Mouse (Mus musculus): ENCODE results near the gene Tmx1. TPM values are rescaled to one million over a fixed set of nuclear protein-coding genes. Genes with fewer than 3 reads are reported as not detected.

Gene Tmx1
- polyA plus RNA-seq, 1 experiment from 2014 or later = 66.8 TPM

DNA sequence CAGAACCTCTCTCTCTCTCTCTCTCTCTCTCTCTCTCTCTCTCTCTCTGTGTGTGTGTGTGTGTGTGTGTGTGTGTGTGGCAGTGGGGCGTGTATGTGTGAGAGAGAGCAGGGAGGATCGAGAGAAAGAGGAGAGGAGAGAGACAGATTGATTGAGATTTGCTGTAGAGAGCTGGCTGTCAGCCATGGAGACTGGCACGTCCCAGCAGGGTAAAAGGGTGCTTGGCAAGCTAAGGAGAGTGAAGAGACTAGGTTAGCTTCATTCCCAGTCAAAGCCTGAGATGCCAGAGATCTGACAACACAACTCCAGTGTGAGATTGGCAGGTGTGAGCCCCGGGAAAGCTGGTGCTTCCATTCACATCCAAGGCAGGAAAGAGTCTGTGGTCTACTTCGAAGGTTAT is 21.5 kb upstream of the Tmx1 start:
- DNase-seq (ENCODE audit: low read depth, low spot score) (no peak), ATAC-seq (no peak)
- H3K27me3 ChIP-seq = peaks cover 10% of the 10 kb centered on the region
- no peak for TF ChIP-seq CTCF (IDR thresholded peaks at IDR 0.05)
- in situ Hi-C loops (cut with MboI; ENCODE audit: low pct_unique_long_range_greater_than_20kb) = loop anchor here (5.0 to 25.0 kb wide), 2 partner anchors 509 to 694 kb away; no protein-coding TSS in a partner anchor
- POLR2A ChIA-PET = no interaction called here
- CTCF ChIA-PET = no interaction called here

- DNase-seq (ENCODE audit: low read depth, low spot score) (no peak), ATAC-seq (no peak)
- in situ Hi-C loops (cut with MboI; ENCODE audit: low pct_unique_long_range_greater_than_20kb) = loop anchor here (25.0 kb wide), 1 partner anchor 713 kb away; no protein-coding TSS in a partner anchor
- ChIA-PET POLR2A (no interaction called here), CTCF (no interaction called here)
- no peaks in the 10 kb centered on the region for H3K27me3 ChIP-seq
- no peak for TF ChIP-seq CTCF (IDR thresholded peaks at IDR 0.05)
Observed at GRCm38 (mm10) chr12:70449961-70450360, 2.9 kb upstream of the Tmx1 start.

DNA sequence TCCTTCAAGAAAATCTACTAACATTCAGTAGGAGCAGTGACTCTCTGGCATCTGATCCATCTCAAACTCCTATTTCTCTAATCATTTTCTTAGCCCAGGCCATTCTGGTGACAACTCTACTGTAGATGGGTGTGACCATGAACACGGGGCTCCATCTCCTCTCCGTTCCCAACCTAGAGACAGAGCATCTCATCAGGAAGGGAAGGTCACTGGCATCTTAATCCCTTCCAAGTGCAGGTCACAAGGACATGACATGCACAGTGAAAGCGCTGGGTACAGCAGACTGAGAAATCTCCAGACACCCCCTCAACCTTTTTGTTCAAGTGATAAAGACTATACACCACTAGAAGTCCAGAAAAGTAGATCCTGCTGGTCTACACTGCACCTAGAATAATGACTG is 1.4 kb upstream of the Tmx1 start:
- ChIA-PET CTCF (no interaction called here), POLR2A (no interaction called here)
- TF ChIP-seq CTCF (IDR thresholded peaks at IDR 0.05) = no peak
- no peak for DNase-seq (ENCODE audit: low read depth, low spot score)
- ATAC-seq = no peak
- no peaks in the 10 kb centered on the region for H3K27me3 ChIP-seq
- in situ Hi-C loops (cut with MboI; ENCODE audit: low pct_unique_long_range_greater_than_20kb) = no loop called here

DNA sequence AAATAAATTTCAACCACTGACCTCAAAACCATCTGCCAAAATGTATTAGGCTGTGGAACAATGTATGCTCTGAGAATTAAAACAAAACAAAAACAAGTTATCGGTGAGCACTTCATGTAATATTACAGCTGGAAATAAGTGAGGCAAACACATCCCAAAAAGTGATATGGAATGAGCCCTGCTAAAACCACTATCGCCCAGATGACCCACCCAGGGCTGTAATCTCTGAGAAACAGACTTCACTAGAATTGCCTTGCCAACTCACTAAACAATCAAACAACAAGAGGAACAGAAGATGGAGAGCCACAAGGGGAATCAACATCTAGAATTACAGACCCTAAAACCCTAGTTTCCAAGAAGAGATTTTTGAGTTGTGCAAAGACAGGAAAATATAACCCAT is 752 bp upstream of the Tmx1 start:
- no peaks in the 10 kb centered on the region for H3K27me3 ChIP-seq
- ChIA-PET CTCF (no interaction called here), POLR2A (no interaction called here)
- DNase-seq (ENCODE audit: low read depth, low spot score) (no peak), ATAC-seq (no peak)
- in situ Hi-C loops (cut with MboI; ENCODE audit: low pct_unique_long_range_greater_than_20kb) = no loop called here
- TF ChIP-seq CTCF (IDR thresholded peaks at IDR 0.05) = no peak

GRCm38 (mm10) chr12:70455226-70455625 is 2.3 kb downstream of the Tmx1 start:
- ChIA-PET CTCF (no interaction called here), POLR2A (interaction anchor here (0.7 kb wide), 3 partner anchors 241 to 488 kb away, joined by 3 to 7 read pairs (median 5); no protein-coding TSS in a partner anchor)
- no peaks in the 10 kb centered on the region for H3K27me3 ChIP-seq
- in situ Hi-C loops (cut with MboI; ENCODE audit: low pct_unique_long_range_greater_than_20kb) = no loop called here
- no peak for TF ChIP-seq CTCF (IDR thresholded peaks at IDR 0.05)
- no peak for DNase-seq (ENCODE audit: low read depth, low spot score)
- ATAC-seq = no peak

- no peaks in the 10 kb centered on the region for H3K27me3 ChIP-seq
- DNase-seq (ENCODE audit: low read depth, low spot score) (no peak), ATAC-seq (no peak)
- in situ Hi-C loops (cut with MboI; ENCODE audit: low pct_unique_long_range_greater_than_20kb) = no loop called here
- ChIA-PET POLR2A (no interaction called here), CTCF (no interaction called here)
- no peak for TF ChIP-seq CTCF (IDR thresholded peaks at IDR 0.05)
Observed at GRCm38 (mm10) chr12:70459546-70459945, 6.7 kb downstream of the Tmx1 start.

GRCm38 (mm10) chr12:70464016-70464415 is 11.1 kb downstream of the Tmx1 start:
- no peaks in the 10 kb centered on the region for H3K27me3 ChIP-seq
- ChIA-PET POLR2A (no interaction called here), CTCF (no interaction called here)
- no peak for DNase-seq (ENCODE audit: low read depth, low spot score)
- TF ChIP-seq CTCF (IDR thresholded peaks at IDR 0.05) = no peak
- ATAC-seq = no peak
- in situ Hi-C loops (cut with MboI; ENCODE audit: low pct_unique_long_range_greater_than_20kb) = no loop called here

- no peak for DNase-seq (ENCODE audit: low read depth, low spot score)
- ChIA-PET CTCF (no interaction called here), POLR2A (no interaction called here)
- no peak for ATAC-seq
- TF ChIP-seq CTCF (IDR thresholded peaks at IDR 0.05) = no peak
- in situ Hi-C loops (cut with MboI; ENCODE audit: low pct_unique_long_range_greater_than_20kb) = no loop called here
- peaks cover 6% of the 10 kb centered on the region for H3K27me3 ChIP-seq
Observed at GRCm38 (mm10) chr12:70475336-70475735, 22.4 kb downstream of the Tmx1 start.

GRCm38 (mm10) chr12:70476884-70477576 is 24.1 kb downstream of the Tmx1 start:
- POLR2A ChIA-PET = no interaction called here
- CTCF ChIA-PET = no interaction called here
- no peak for TF ChIP-seq CTCF (IDR thresholded peaks at IDR 0.05)
- ATAC-seq = no peak
- in situ Hi-C loops (cut with MboI; ENCODE audit: low pct_unique_long_range_greater_than_20kb) = no loop called here
- no peak for DNase-seq (ENCODE audit: low read depth, low spot score)
- peaks cover 6% of the 10 kb centered on the region for H3K27me3 ChIP-seq

GRCm38 (mm10) chr12:70477593-70478287 is 24.8 kb downstream of the Tmx1 start:
- in situ Hi-C loops (cut with MboI; ENCODE audit: low pct_unique_long_range_greater_than_20kb) = no loop called here
- no peak for DNase-seq (ENCODE audit: low read depth, low spot score)
- POLR2A ChIA-PET = no interaction called here
- TF ChIP-seq CTCF (IDR thresholded peaks at IDR 0.05) = peak; percentile 62
- ATAC-seq = no peak
- CTCF ChIA-PET = no interaction called here
- peaks cover 6% of the 10 kb centered on the region for H3K27me3 ChIP-seq

DNA sequence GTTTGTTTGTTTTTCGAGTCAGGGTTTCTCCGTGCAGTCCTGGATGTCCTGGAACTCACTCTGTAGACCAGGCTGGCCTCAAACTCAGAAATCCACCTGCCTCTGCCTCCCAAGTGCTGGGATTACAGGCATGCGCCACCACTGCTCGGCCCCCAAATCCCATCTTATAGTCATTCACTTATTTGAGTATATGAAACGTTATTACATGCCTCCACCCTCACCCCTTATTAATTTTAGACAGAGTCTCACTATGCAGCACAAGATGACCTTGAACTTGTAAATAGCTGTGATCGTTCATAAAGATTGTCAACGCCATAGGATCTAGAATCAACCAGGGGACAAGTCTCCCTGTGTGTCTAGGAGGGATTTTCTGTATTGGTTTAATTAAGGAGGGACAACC is 33.1 kb downstream of the Tmx1 start:
- in situ Hi-C loops (cut with MboI; ENCODE audit: low pct_unique_long_range_greater_than_20kb) = no loop called here
- H3K27me3 ChIP-seq = no peaks in the 10 kb centered on the region
- ChIA-PET POLR2A (no interaction called here), CTCF (no interaction called here)
- TF ChIP-seq CTCF (IDR thresholded peaks at IDR 0.05) = no peak
- no peak for DNase-seq (ENCODE audit: low read depth, low spot score)
- no peak for ATAC-seq

Data from Patski (cell line).